Mouse (Mus musculus) liver, adult 2 months (tissue): ENCODE results near the gene Efna2. TPM values are rescaled to one million over a fixed set of nuclear protein-coding genes. Genes with fewer than 3 reads are reported as not detected.
A peak's percentile ranks its signal among the peaks of the same experiment; 100 is the strongest.

Experiments used
- DNase-seq: peaks from one replicate; pipeline ENCODE4 v3.0.0-alpha.2; 2011; ENCODE audit warnings: low read depth, low spot score; ENCODE audit errors: extremely low read depth
- H3K27ac ChIP-seq: fragments of 200-500 bp; replicated peaks from 2 replicates; pipeline ENCODE4 v1.5.1; 2012; ENCODE audit warnings: low read depth, mild to moderate bottlenecking, control low read depth, inconsistent platforms, low read length; ENCODE audit not compliant: insufficient read depth
- H3K27me3 ChIP-seq: fragments of 200-500 bp; 2 replicates; pipeline ENCODE4 v1.6.1; 2012; ENCODE audit warnings: mild to moderate bottlenecking, moderate library complexity, low read length, inconsistent platforms; ENCODE audit not compliant: control insufficient read depth, insufficient read depth
- H3K36me3 ChIP-seq: fragments of 200-500 bp; 2 replicates; pipeline ENCODE4 v1.6.1; 2012; ENCODE audit warnings: low read length, inconsistent platforms; ENCODE audit not compliant: control insufficient read depth, insufficient read depth
- H3K4me1 ChIP-seq: fragments of 200-500 bp; 2 replicates; pipeline ENCODE4 v1.6.1; 2011; ENCODE audit warnings: low read length; ENCODE audit not compliant: control insufficient read depth, insufficient read depth
- H3K4me3 ChIP-seq: fragments of 200-500 bp; 2 replicates; pipeline ENCODE4 v1.5.1; 2011; ENCODE audit warnings: low read depth, mild to moderate bottlenecking, control low read depth, low read length, moderate library complexity; ENCODE audit not compliant: insufficient read depth
- H3K79me2 ChIP-seq: fragments of 200-500 bp; 2 replicates; pipeline ENCODE4 v1.6.1; 2012; ENCODE audit warnings: inconsistent platforms, mild to moderate bottlenecking, low read length, moderate library complexity; ENCODE audit not compliant: control insufficient read depth, insufficient read depth
- H3K9ac ChIP-seq: fragments of 200-500 bp; 2 replicates; pipeline ENCODE4 v1.6.1; 2012; ENCODE audit warnings: low read depth, mild to moderate bottlenecking, control low read depth, inconsistent platforms, low read length
- CTCF ChIP-seq: fragments of 200-500 bp; IDR thresholded peaks from 2 replicates; pipeline ENCODE4 v1.5.1; 2011; ENCODE audit warnings: low read depth, low read length, control low read depth
- POLR2A ChIP-seq: fragments of 200-500 bp; IDR thresholded peaks from 2 replicates; pipeline ENCODE4 v1.6.1; 2011; ENCODE audit warnings: low read length, control low read depth; ENCODE audit not compliant: insufficient read depth; ENCODE audit errors: extremely low read depth
- WGBS: fragments of 180-500 bp; shearing (Covaris S2); methylation state at CpG from one replicate; pipeline ENCODE4 v1.1.7; 2018; 5-methylcytosine and 5-hydroxymethylcytosine counted together
- polyA plus RNA-seq: library from polyadenylated mRNA; depleted of rRNA; stranded (reverse); fragments of >200 nt; gene quantifications from 2 replicates; pipeline ENCODE4 v1.2.3, GENCODE M21; 2012
- total RNA-seq: library from RNA; depleted of rRNA; stranded (reverse); fragments of >200 nt; gene quantifications from 2 replicates; pipeline ENCODE4 v1.2.3, GENCODE M21; 2014

Efna2 gene
- total and polyA plus RNA-seq, 2 experiments = under 0.01 to 0.26 TPM

- DNase-seq = peak; percentile 37
- 74% methylated on average over 20 of the region's 20 CpGs for WGBS
- Histone ChIP-seq H3K79me2 (peaks cover 26% of the 10 kb centered on the region), H3K36me3 (peaks cover 3% of the 10 kb centered on the region; the same call in 1 of the 2 replicates), H3K4me1 (peaks cover 26% of the 10 kb centered on the region), H3K27ac (no peak overlapping the region; the same call in 1 of the 2 replicates), H3K9ac (no peak overlapping the region), H3K27me3 (no peaks in the 10 kb centered on the region), H3K4me3 (no peak overlapping the region)
- TF ChIP-seq CTCF (peak; percentile 90), POLR2A (no peak)
Observed at GRCm38 (mm10) chr10:80144864-80145838, 34.1 kb upstream of the Efna2 start.

- H3K4me3 ChIP-seq = no peak overlapping the region
- H3K27ac ChIP-seq = no peak overlapping the region; the same call in 1 of the 2 replicates
- no peak overlapping the region for H3K9ac ChIP-seq
- H3K36me3 ChIP-seq = peaks cover 3% of the 10 kb centered on the region; the same call in 1 of the 2 replicates
- no peaks in the 10 kb centered on the region for H3K27me3 ChIP-seq
- DNase-seq = no peak
- TF ChIP-seq POLR2A (no peak), CTCF (no peak)
- 70% methylated on average over 6 of the region's 6 CpGs for WGBS
- peaks cover 26% of the 10 kb centered on the region for H3K4me1 ChIP-seq
- peaks cover 34% of the 10 kb centered on the region for H3K79me2 ChIP-seq
Observed at GRCm38 (mm10) chr10:80145896-80146295, 33.4 kb upstream of the Efna2 start.

GRCm38 (mm10) chr10:80146568-80147011, 32.7 kb upstream of the Efna2 start:
- 21% methylated on average over 4 of the region's 4 CpGs for WGBS
- Histone ChIP-seq H3K79me2 (peaks cover 40% of the 10 kb centered on the region), H3K36me3 (peaks cover 3% of the 10 kb centered on the region; the same call in 1 of the 2 replicates), H3K27ac (peak overlapping the region; percentile 94), H3K27me3 (no peaks in the 10 kb centered on the region), H3K4me1 (peaks cover 26% of the 10 kb centered on the region), H3K9ac (peak overlapping the region; percentile 36), H3K4me3 (no peak overlapping the region)
- peak; percentile 76 for DNase-seq
- TF ChIP-seq POLR2A = no peak
- TF ChIP-seq CTCF = no peak

- Histone ChIP-seq H3K4me3 (peak overlapping the region; percentile 86; the same call in 1 of the 2 replicates), H3K9ac (peak overlapping the region; percentile 90), H3K79me2 (peaks cover 43% of the 10 kb centered on the region), H3K27me3 (no peaks in the 10 kb centered on the region), H3K36me3 (peaks cover 3% of the 10 kb centered on the region; the same call in 1 of the 2 replicates), H3K27ac (peak overlapping the region; percentile 94), H3K4me1 (peaks cover 27% of the 10 kb centered on the region)
- no peak for DNase-seq
- TF ChIP-seq CTCF (no peak), POLR2A (no peak)
- 48% methylated on average over 5 of the region's 5 CpGs for WGBS
Observed at GRCm38 (mm10) chr10:80147146-80147718, 32.0 kb upstream of the Efna2 start.

- peaks cover 3% of the 10 kb centered on the region; the same call in 1 of the 2 replicates for H3K36me3 ChIP-seq
- H3K79me2 ChIP-seq = peaks cover 38% of the 10 kb centered on the region
- H3K9ac ChIP-seq = peak within 1 kb of the TSS; percentile 90
- H3K27ac ChIP-seq = peak within 1 kb of the TSS; percentile 94
- 1% methylated on average over 42 of the region's 42 CpGs for WGBS
- no peaks in the 10 kb centered on the region for H3K27me3 ChIP-seq
- H3K4me1 ChIP-seq = peaks cover 33% of the 10 kb centered on the region
- peak; percentile 77 for DNase-seq
- H3K4me3 ChIP-seq = peak within 1 kb of the TSS; percentile 86
- TF ChIP-seq CTCF (peak; percentile 55), POLR2A (peak; percentile 98)
Observed at GRCm38 (mm10) chr10:80147719-80148601, 31.3 kb upstream of the Efna2 start, which contains the start of gene Midn. Gene Midn (plus strand): TSS chr10:80148272.
